Mouse (Mus musculus): ENCODE measurements around the gene Nrxn3. TPM values are rescaled to one million over a fixed set of nuclear protein-coding genes. Genes with fewer than 3 reads are reported as not detected.

The Nrxn3 gene
- under 1 TPM in 1 of 2 experiments, not detected in 1; 0.05 TPM for total RNA-seq (2021)
- long read RNA-seq, experiment 1 = 0 reads
- long read RNA-seq, experiment 2 = 0 reads

DNA sequence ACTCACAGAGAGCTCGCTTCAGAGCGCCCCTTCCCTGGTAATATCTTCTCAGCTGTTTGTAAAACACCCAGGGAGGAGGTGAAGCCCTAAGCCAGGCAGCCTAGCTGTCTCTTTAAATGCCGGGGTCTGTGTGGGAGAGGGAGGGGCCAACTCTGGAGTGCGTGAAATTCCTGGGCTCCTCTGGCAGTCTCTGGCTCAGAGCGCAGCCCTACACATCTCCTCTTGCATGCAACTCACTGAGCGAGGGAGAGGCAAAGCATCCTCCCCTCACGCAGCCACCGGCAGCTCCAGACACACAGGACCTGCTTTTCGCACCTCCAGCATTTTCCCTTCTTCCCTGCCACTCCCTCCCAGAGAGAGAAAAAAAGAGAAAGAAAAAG lies at the start of gene Nrxn3:
Gene Nrxn3, plus strand, starts transcription at position 186 of the 380 bp plus-strand sequence.
- H3K4me3 ChIP-seq = peak within 1 kb of the TSS; percentile 15; the same call in 1 of the 2 replicates

DNA sequence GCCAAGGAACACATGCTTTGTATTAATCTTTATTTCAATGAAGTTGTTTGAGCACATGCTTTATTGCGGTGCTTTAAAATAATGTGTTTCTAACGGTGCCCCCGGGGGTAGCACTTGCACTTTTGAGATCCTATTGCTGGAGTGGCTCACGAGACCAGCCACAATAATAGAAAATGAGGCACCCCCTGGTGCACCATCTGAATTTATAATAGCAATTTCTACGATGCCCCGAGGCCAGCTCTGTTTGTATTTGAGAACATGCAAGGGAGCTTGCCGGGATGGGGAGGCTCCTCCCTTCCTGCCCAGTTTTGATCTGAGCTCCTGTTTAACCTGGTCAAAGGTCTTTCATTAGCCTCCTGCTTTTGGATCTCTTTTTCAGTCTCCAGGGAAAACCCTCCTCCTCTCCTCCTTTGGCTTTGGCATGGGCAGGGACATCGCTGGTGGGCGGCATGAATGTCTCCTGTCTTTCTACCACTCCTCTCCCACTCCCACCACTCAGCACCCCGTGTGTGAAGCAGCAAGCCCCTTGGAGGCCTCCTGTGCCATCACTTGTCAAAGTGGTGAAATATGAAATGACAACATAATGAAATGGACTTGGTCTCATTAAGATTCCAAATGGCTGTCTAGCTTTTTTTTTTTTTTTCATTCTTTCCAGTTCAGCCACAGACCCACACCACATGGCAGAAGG lies 18.4 kb upstream of the Nrxn3 start:
- DNase-seq = no peak
- intact Hi-C loops (cut with DNase I) = no loop called here
- TF ChIP-seq CTCF (IDR thresholded peaks at IDR 0.05) = no peak
- Histone ChIP-seq H3K27ac (no peak overlapping the region), H3K4me3 (no peak overlapping the region)

More for the DNA sequence above, at the start of gene Nrxn3:
- DNase-seq = no peak
- H3K27ac ChIP-seq = no peak within 1 kb of the TSS
- intact Hi-C loops (cut with DNase I) = no loop called here
- no peak for TF ChIP-seq CTCF (IDR thresholded peaks at IDR 0.05)

DNA sequence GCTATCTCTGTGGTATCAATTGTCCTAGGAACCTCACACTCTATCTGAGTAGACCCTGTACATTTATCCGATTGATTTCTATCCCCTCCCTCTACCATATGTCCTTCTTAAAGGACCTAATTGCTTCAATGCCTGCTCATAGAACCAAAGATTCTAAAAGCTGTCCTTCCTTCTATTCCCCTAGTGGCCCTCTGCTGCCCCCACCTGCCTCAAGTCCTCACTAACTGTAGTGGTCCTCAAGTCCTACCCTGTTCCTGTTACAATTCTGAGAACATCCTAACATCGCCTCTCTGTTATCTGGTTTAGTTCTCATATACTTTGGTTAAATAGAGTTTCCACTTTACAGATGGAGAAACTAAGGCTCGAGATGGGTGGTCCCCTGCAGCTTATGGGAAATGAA lies 16.7 kb upstream of the Nrxn3 start:
- no peak for TF ChIP-seq CTCF (IDR thresholded peaks at IDR 0.05)
- no peak for DNase-seq
- no peak overlapping the region for H3K27ac ChIP-seq
- H3K4me3 ChIP-seq = no peak overlapping the region
- intact Hi-C loops (cut with DNase I) = no loop called here

DNA sequence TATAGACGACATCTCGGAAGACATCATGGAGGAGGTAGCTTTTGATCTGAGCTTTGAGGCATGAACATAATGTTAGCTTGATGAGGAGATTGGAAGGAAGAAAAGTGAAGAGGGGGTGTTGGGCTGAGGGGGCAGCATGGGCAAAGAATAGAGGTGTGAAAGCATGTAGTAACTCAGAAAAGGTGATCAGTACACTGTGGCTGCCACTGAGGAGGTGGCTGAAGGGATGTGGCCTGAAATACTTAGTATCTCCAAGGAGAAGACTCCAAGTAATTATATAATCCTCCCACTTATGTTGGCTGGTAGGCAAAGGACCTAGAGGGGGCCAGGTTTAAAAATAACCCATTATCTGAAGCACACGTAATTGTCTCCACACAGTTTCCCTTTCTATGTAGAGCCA lies 14.9 kb upstream of the Nrxn3 start:
- H3K27ac ChIP-seq = no peak overlapping the region
- TF ChIP-seq CTCF (IDR thresholded peaks at IDR 0.05) = no peak
- DNase-seq = no peak
- intact Hi-C loops (cut with DNase I) = no loop called here
- H3K4me3 ChIP-seq = no peak overlapping the region

DNA sequence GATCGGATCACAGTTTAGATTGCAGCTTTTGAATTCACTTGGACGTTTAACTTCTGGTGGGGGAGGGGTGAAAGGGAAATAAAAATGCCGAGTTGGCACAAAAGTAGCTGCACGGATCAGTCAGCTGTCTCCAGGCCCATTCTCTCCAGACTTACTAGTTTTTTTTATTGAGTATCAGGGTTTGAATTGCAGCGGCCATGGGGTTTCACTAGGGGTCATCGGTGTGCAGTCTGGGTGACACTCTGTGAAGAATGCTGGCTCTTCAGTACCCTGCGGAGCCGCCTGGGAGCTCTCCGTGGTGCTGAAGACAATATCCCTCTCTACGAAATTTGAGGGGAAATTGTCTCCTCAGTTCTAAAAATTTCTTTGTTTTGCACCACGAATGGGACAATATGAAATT lies 13.5 kb upstream of the Nrxn3 start:
- intact Hi-C loops (cut with DNase I) = no loop called here
- Histone ChIP-seq H3K4me3 (no peak overlapping the region), H3K27ac (no peak overlapping the region)
- DNase-seq = peak; percentile 31
- TF ChIP-seq CTCF (IDR thresholded peaks at IDR 0.05) = peak; percentile 20; the same call in 1 of the 2 replicates

DNA sequence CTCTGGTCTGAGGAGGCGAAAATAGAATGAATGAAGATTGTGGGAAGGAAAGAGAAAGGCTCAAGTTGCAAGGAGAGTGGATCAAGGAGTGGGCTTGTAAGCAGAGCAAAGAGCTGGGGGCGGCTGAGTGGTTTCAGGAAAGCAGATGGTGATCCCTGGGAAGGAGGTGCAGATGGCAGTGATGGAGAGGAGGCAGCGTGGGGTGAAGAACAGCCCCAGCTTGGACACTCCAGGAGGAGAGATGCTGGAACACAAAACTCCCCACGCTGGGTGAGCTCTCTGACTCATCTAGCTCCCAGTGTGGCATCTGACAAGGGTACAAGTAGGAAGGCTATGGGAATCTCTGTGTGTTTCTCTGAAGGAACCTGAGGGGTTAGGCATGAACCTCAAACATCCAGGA lies 9.2 kb upstream of the Nrxn3 start:
- no peak overlapping the region for H3K4me3 ChIP-seq
- DNase-seq = no peak
- intact Hi-C loops (cut with DNase I) = no loop called here

DNA sequence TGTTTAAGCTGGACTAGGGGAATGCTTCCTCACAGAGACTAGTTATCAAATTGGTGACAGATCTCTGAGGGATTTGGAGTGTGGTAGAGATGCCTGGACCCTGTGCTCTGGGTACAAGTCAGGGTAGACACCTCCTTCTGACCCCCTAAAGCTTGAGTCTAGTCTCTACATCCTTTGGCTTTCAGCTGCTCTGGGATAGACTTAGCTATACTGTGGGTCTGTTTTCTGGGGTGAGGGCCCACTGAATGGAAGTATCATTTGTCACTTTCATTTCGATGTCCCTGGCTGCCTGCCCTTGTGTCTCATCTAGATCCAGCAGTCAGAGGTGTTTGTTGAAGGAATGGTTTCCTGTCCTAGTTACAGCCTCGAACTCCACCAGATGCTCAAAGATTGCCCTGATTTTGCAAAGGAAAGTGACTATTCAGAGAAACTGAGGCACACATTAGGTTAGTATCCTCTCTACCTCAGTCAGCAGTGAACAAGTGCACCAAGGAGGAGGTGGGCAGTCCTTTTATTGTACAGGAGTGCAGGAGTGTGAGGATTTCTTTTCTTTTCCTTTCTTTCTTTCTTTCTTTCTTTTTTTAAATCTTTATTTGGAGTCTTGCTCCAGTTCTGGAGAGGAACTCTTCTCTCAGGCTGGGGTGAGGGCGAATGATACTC lies 515 bp upstream of the Nrxn3 start:
- intact Hi-C loops (cut with DNase I) = no loop called here
- no peak overlapping the region for H3K4me3 ChIP-seq
- DNase-seq = no peak
- TF ChIP-seq CTCF (IDR thresholded peaks at IDR 0.05) = no peak
- no peak overlapping the region for H3K27ac ChIP-seq

More for the DNA sequence above, 9.2 kb upstream of the Nrxn3 start:
- H3K27ac ChIP-seq = no peak overlapping the region
- TF ChIP-seq CTCF (IDR thresholded peaks at IDR 0.05) = no peak

DNA sequence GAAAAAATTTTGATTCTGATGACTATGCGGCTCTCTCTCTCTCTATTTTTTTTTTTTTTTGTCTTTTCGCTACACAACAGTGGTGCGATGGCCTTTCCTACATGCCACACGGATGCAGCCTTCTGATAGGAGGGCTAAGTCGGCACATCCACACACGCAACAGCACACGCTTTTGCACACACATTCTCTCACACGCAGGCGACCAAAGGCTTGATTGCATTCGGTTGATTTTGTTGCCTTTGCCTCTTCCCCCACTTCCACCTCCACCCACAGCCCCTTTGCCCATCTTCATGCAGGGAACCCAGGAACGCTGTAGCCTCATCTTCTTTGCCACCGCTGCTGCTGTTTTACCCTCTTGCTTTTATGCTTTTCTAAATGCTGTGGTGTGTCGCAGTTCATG lies 3.6 kb downstream of the Nrxn3 start:
- DNase-seq = no peak
- TF ChIP-seq CTCF (IDR thresholded peaks at IDR 0.05) = no peak
- intact Hi-C loops (cut with DNase I) = no loop called here
- H3K4me3 ChIP-seq = no peak overlapping the region
- H3K27ac ChIP-seq = no peak overlapping the region

DNA sequence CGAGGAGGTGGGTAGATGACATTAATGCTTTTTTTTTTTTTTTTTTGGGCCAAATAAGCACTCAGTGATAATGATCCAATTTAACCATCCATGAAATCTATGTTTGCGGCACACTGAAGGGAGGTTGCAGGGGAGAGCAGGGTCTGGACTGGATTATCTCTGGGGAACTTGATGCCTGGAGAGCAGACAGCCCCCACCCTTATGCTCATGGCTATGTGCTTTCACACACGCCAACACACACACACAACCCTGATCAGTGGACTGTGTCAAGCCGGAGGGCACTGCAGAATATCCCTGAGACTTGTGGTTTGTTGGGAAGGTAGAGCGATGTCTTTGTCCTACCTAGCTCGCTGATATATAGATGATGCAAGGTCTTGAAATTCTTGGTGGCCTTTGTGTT lies 4.1 kb downstream of the Nrxn3 start:
- no peak for DNase-seq
- Histone ChIP-seq H3K4me3 (no peak overlapping the region), H3K27ac (no peak overlapping the region)
- TF ChIP-seq CTCF (IDR thresholded peaks at IDR 0.05) = no peak
- intact Hi-C loops (cut with DNase I) = no loop called here

DNA sequence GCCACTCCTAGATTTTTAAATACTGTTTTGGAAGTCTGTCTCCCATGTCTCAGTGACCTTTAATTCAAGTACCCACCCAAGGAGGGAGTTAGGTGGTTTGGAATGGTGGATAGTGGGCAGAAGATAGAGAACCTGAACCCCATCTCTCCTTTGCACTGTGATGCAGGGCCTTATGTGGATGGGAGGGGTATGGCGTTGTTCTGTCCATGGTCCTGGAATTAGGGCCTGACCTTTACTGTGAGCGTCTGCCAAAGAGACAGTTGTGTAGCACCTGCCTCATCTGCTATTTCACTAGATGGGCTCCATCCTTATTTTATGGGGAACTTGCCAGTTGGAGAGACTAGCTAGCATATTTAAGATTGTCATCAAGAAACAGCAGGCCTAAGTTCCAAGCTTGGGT lies 8.0 kb downstream of the Nrxn3 start:
- intact Hi-C loops (cut with DNase I) = no loop called here
- DNase-seq = no peak
- no peak overlapping the region for H3K4me3 ChIP-seq
- TF ChIP-seq CTCF (IDR thresholded peaks at IDR 0.05) = no peak
- no peak overlapping the region for H3K27ac ChIP-seq

DNA sequence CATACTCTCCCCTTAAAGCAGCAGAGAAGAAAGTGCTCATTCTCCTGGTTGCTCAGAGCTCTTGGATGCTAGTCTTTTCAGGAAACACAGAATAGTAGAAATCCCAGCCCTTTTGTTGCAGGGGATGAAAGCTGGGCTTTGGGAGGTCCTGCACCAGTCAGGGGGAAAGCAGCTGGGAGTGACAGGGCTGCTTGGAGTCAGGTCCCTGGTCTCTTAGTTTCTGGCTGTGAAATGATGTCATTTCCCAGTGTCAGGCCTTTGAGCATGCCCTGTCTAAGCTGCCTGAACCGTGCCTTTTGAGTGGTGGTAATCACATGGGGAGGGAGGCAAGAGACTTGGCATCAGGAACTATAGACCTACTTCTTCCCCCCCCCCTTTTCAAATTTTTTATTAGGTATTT lies 12.4 kb downstream of the Nrxn3 start:
- no peak for DNase-seq
- TF ChIP-seq CTCF (IDR thresholded peaks at IDR 0.05) = no peak
- no peak overlapping the region for H3K27ac ChIP-seq
- intact Hi-C loops (cut with DNase I) = no loop called here
- H3K4me3 ChIP-seq = no peak overlapping the region

DNA sequence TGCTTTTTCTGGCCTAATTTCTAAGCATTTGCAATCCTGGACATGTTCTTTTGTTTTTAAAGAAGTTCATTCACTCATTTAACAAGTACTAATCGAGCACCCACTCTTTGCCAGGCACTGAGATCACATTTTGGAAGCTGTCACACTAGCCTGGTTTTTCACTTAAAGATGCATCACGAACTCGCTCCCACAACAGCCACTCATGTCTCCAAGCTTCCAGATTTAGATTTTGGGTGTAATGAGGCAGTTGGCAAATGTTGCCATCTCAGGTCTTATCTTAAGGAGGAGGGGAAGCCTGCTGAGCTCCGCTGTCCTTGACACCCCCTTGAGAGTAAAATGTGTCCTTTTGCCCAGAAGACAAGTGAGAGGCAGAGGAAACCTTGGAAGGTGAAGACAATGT lies 14.4 kb downstream of the Nrxn3 start:
- TF ChIP-seq CTCF (IDR thresholded peaks at IDR 0.05) = no peak
- H3K4me3 ChIP-seq = no peak overlapping the region
- intact Hi-C loops (cut with DNase I) = no loop called here

DNA sequence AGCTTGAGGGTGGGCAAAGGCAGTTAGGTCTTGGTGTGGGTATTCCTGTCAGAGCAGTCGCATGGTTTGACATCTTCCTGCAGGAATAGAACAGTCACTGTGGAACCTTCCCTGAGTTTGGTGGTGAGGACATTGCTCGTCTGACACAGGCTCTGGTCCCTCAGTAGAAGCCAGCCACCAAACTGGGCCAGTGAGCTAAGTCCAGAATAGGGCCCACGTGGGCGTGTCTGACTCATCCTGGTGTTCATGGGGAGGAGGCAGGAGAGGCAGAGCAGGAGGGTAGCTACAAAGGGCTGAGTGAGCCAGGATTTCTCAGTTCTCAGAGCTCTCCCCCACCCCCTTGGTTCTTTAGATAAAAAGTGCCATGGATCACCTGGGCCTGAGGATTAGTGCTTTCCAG lies 15.9 kb downstream of the Nrxn3 start:
- no peak overlapping the region for H3K27ac ChIP-seq
- intact Hi-C loops (cut with DNase I) = no loop called here
- TF ChIP-seq CTCF (IDR thresholded peaks at IDR 0.05) = no peak
- H3K4me3 ChIP-seq = no peak overlapping the region
- no peak for DNase-seq

More for the DNA sequence above, 14.4 kb downstream of the Nrxn3 start:
- no peak for DNase-seq
- no peak overlapping the region for H3K27ac ChIP-seq

DNA sequence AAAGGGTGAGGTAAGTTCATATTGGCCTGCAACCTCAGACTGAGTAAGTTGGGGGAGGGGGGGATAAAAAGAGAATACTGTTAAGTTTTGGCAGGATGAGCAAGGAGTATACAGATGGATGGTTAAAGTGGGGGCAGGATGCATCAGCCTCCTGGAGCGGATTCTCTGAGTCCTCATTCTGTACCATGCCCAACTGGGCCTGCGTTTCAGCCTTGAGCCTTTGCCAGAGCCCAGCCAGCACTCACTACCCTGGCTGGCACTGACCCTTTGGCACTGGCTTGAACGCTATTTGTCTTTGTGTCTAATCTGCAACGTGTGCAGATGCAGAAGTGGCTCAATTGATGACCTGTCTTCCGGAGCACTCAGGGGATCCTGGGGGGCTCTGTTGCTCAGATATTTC lies 24.1 kb downstream of the Nrxn3 start:
- DNase-seq = no peak
- intact Hi-C loops (cut with DNase I) = no loop called here
- no peak for TF ChIP-seq CTCF (IDR thresholded peaks at IDR 0.05)
- no peak overlapping the region for H3K27ac ChIP-seq
- H3K4me3 ChIP-seq = no peak overlapping the region
